In the genomic region with DNA sequence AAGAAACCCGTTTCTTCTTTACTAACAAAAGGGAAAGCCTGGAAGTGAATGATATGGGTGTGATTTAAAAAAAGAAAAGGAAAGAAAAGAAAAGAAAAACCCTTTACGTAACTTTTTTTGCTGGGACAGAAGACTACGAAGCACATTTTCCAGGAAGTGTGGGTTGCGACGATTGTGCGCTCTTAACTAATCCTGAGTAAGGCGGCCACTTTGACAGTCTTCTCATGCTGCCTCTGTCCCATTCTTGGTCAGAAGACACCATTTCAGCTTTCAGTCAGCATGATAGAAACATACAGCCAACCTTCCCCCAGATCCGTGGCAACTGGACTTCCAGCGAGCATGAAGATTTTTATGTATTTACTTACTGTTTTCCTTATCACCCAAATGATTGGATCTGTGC, we compare ENCODE assay signal across 31 mouse cellular contexts. TPM values are rescaled to one million over a fixed set of nuclear protein-coding genes. Genes with fewer than 3 reads are reported as not detected.
"Had no signal": no experiment of that assay in that cellular context is flagged by ENCODE, and none has a peak within 500 bp of the region (broad histone marks: within the 10 kb centered on the region; RNA-seq: fewer than 3 reads in every experiment).

A gene (plus strand): TSS at position 268 of the 400 bp plus-strand sequence.

- ATAC-seq: intestine, embryonic 16.5 days; liver, postnatal 0 days; lung, postnatal 0 days; midbrain, embryonic 13.5 days; midbrain, embryonic 16.5 days had no signal

- H3K36me3 ChIP-seq: limb, embryonic 12.5 days; limb, embryonic 15.5 days; midbrain, embryonic 10.5 days; midbrain, embryonic 13.5 days; stomach, embryonic 15.5 days had no signal

- H3K9me3 ChIP-seq: limb, embryonic 12.5 days; limb, embryonic 15.5 days; megakaryocyte, embryonic 14.5 days; midbrain, embryonic 10.5 days; midbrain, embryonic 13.5 days; stomach, embryonic 15.5 days had no signal

- H3K4me3 ChIP-seq: left cerebral cortex, adult 2 months; limb, embryonic 12.5 days; limb, embryonic 15.5 days; megakaryocyte, embryonic 14.5 days; midbrain, embryonic 10.5 days; midbrain, embryonic 13.5 days; myocyte; stomach, embryonic 15.5 days had no signal

- H3K4me2 ChIP-seq: limb, embryonic 12.5 days; limb, embryonic 15.5 days; liver, embryonic 11.5 days; lung, embryonic 14.5 days; midbrain, embryonic 13.5 days; stomach, embryonic 15.5 days had no signal

- H3K27me3 ChIP-seq: limb, embryonic 12.5 days; limb, embryonic 15.5 days; midbrain, embryonic 13.5 days; stomach, embryonic 15.5 days had no signal

- H3K27ac ChIP-seq: left cerebral cortex, adult 2 months; limb, embryonic 12.5 days; limb, embryonic 15.5 days; liver, embryonic 14.5 days; macrophage; midbrain, embryonic 10.5 days; midbrain, embryonic 13.5 days; stomach, embryonic 15.5 days had no signal

- H3K4me1 ChIP-seq: limb, embryonic 12.5 days; limb, embryonic 15.5 days; megakaryocyte, embryonic 14.5 days; midbrain, embryonic 10.5 days; midbrain, embryonic 13.5 days; stomach, embryonic 15.5 days had no signal

- DNase-seq: kidney, adult 18-20 months; kidney, adult 9 months; kidney, postnatal 14 days; kidney, postnatal 4 days; layer of hippocampus, adult 9-11 months; layer of hippocampus, postnatal 36 days; left cerebral cortex, postnatal 4 days; liver, postnatal 0 days; lung, embryonic 14.5 days; thymus, adult 18-20 months; thymus, postnatal 25 days had no signal

- H3K9ac ChIP-seq: limb, embryonic 12.5 days; limb, embryonic 15.5 days; liver, embryonic 14.5 days; liver, postnatal 0 days; lung, embryonic 14.5 days; midbrain, embryonic 13.5 days; stomach, embryonic 15.5 days had no signal

RNA-seq across cellular contexts. Expression of the gene that starts here (rescaled TPM):
- total RNA-seq: layer of hippocampus, adult 18-20 months; layer of hippocampus, postnatal 36 days; left cerebral cortex, adult 2 months; left cerebral cortex, postnatal 10 days; left cerebral cortex, postnatal 4 days; monocyte, adult 5-6 weeks had no signal
- polyA plus RNA-seq: intestine, embryonic 16.5 days; kidney, embryonic 16.5 days; limb, embryonic 12.5 days; limb, embryonic 15.5 days; liver, embryonic 11.5 days; liver, embryonic 14.5 days; liver, postnatal 0 days; lung, embryonic 14.5 days; lung, postnatal 0 days; macrophage; midbrain, embryonic 10.5 days; midbrain, embryonic 13.5 days; midbrain, embryonic 16.5 days; myocyte; neural tube, embryonic 11.5 days; neural tube, embryonic 14.5 days; stomach, embryonic 15.5 days had no signal
